In the genomic region with DNA sequence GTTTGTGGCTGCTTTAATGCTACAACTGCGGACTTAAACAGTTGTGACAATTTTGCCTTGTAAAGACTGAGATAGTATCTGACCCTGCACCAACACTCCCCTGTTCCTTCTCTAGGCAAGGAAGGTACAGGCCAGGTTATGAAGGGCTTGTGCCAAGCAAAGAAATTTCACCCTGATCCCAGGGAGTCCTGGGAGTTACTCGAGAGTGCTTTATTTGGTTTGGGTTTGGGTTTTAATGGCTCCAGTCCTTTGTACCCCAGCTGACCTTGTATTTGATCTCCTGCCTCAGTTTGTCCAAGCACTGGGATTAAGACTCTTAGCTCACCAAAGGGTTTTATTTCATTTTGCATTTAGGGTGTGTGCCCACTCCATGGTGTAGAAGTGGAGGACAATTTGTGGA, we compare ENCODE assay signal across 17 mouse cellular contexts. TPM values are rescaled to one million over a fixed set of nuclear protein-coding genes. Genes with fewer than 3 reads are reported as not detected.
"Had no signal": no experiment of that assay in that cellular context is flagged by ENCODE, and none has a peak within 500 bp of the region (broad histone marks: within the 10 kb centered on the region; RNA-seq: fewer than 3 reads in every experiment).

No protein-coding gene starts in this region.

- H3K4me3 ChIP-seq: neural tube, embryonic 13.5 days; neural tube, embryonic 15.5 days; stomach, embryonic 15.5 days had no signal

- DNase-seq: retina, postnatal 1 day; right cerebral cortex, adult 18-20 months; right cerebral cortex, postnatal 14 days; right cerebral cortex, postnatal 25 days; right cerebral cortex, postnatal 4 days; spleen, adult 18-20 months; thymus, adult 18-20 months; thymus, adult 2 months; thymus, postnatal 14 days; thymus, postnatal 25 days; thymus, postnatal 36 days; thymus, postnatal 4 days had no signal

- H3K4me2 ChIP-seq: neural tube, embryonic 13.5 days; neural tube, embryonic 15.5 days; stomach, embryonic 15.5 days had no signal

- H3K4me1 ChIP-seq: neural tube, embryonic 13.5 days; neural tube, embryonic 15.5 days had no signal

- H3K27me3 ChIP-seq: neural tube, embryonic 13.5 days; neural tube, embryonic 15.5 days; stomach, embryonic 15.5 days had no signal

- H3K9ac ChIP-seq: neural tube, embryonic 13.5 days; neural tube, embryonic 15.5 days; stomach, embryonic 15.5 days had no signal

- H3K27ac ChIP-seq: neural tube, embryonic 13.5 days; neural tube, embryonic 15.5 days; stomach, embryonic 15.5 days; stomach, postnatal 0 days had no signal

- H3K9me3 ChIP-seq: neural tube, embryonic 13.5 days; neural tube, embryonic 15.5 days; stomach, embryonic 15.5 days had no signal

RNA-seq across cellular contexts. Expression of gene Thrsp, which starts 6.4 kb away (rescaled TPM):
- total RNA-seq: neutrophil, adult 5-6 weeks had no signal
